Mouse (Mus musculus): Measurements from ENCODE around the gene Oxa1l. TPM values are rescaled to one million over a fixed set of nuclear protein-coding genes. Genes with fewer than 3 reads are reported as not detected.

Oxa1l gene
- polyA plus RNA-seq, 1 experiment = 98.1 TPM

DNA sequence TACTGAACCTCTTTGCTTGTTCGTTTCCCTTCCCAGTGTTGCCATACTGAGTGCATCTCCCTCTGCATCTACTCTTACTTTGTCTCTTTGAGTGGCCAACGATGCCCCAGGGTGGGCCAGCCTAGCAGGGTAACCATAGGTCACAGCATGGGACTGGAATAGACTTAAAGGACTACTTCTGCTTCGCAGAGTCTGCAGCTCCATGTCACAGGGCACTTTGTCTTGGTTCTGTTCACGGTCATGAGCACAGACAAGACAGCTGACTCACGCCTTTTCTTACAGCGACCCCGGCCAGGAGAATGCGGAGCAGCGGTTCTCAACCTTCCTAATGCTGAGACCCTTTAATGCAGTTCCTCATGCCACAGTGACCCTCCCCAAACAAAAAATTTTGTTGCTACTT, 22.0 kb downstream of the Oxa1l start:
- no peak for DNase-seq
- 83% methylated on average over 9 of the region's 9 CpGs for WGBS
- TF ChIP-seq POLR2A (IDR thresholded peaks at IDR 0.05; ENCODE audit: borderline replicate concordance, extremely low read depth, low read depth, low read length) (no peak), CTCF (IDR thresholded peaks at IDR 0.05; ENCODE audit: insufficient read depth, low read length) (no peak)
- Histone ChIP-seq H3K4me1 (ENCODE audit: control insufficient read depth, insufficient read depth, low read length) (no peaks in the 10 kb centered on the region; the same call in 1 of the 2 replicates), H3K4me3 (replicated peaks; ENCODE audit: extremely low read depth, low read depth, low read length) (no peak overlapping the region)

DNA sequence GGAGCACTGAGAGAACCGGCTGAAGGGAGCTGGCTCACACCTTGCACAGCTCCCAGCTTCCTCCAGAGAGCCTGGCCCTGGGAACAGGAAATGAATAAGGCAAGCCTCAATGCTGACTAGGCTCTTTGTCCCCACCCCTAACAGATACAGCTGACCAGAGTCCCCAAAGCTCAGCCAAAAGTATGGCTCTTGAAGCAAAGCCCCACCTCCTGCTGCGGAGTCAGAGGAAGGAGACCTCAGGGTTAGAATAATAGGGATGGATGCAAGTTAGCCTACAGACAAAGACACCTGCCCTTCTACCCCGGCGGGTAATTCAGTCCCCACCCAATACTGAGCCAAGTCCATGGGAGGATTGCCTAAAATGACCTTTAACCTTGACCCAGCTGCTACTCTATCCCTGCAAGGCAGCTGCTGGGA, 22.7 kb downstream of the Oxa1l start:
- H3K4me3 ChIP-seq (replicated peaks; ENCODE audit: extremely low read depth, low read depth, low read length) = no peak overlapping the region
- H3K4me1 ChIP-seq (ENCODE audit: control insufficient read depth, insufficient read depth, low read length) = no peaks in the 10 kb centered on the region; the same call in 1 of the 2 replicates
- TF ChIP-seq CTCF (IDR thresholded peaks at IDR 0.05; ENCODE audit: insufficient read depth, low read length) (no peak), POLR2A (IDR thresholded peaks at IDR 0.05; ENCODE audit: borderline replicate concordance, extremely low read depth, low read depth, low read length) (no peak)
- DNase-seq = no peak
- 39% methylated on average over 4 of the region's 4 CpGs for WGBS

DNA sequence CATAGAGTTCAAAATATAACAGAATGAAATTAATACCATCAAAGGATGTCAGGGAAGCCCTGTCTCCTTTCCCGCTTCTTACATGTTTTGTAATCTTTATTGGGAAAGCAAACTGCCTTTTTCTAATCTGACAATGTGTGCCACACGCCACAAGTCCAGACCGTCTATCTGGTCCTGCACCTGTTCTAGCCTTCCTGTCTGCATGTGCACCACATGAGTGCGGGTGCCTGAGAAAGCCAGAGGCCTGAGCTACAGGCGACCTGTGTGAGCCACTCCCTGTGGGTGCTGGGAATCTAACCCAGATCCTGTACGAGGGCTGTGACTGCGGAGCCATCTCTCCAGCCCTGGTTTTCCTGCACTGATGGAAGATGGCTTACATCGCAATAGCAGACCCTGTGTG, 23.8 kb downstream of the Oxa1l start:
- no peak for TF ChIP-seq CTCF (IDR thresholded peaks at IDR 0.05; ENCODE audit: insufficient read depth, low read length)
- no peak for TF ChIP-seq POLR2A (IDR thresholded peaks at IDR 0.05; ENCODE audit: borderline replicate concordance, extremely low read depth, low read depth, low read length)
- Histone ChIP-seq H3K4me1 (ENCODE audit: control insufficient read depth, insufficient read depth, low read length) (no peaks in the 10 kb centered on the region; the same call in 1 of the 2 replicates), H3K4me3 (replicated peaks; ENCODE audit: extremely low read depth, low read depth, low read length) (no peak overlapping the region)
- no peak for DNase-seq
- WGBS = 87% methylated on average over 8 of the region's 8 CpGs

DNA sequence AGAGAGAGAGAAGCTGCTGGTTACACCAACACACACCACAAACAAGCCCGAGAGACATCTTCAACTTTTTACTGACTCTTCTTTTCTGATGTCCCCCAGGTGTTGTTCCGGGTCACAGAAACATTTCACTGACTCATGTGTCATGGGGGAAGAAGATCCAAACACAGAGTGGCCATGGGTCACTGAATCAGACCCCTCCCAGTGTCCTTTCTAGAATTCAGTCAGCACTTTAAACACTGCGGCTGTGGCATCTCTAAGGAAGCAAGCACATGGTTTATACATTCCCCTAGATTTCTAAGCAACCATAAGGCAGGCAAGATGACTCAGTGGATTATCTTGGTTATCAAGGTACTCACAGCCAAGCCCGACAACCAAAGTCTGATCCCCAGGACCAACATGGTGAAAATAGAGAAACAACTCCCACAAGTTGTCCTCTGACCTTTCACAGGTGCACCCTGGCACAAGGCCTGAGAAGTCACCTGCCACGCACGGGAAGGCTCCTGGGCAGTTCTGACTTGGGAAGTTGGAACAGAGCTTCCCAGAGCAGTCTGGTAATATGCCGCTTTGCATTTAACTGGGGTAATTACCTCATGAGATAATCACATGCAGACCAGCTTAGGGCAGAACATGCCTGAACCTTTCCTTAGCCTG, 25.5 kb downstream of the Oxa1l start:
- Histone ChIP-seq H3K4me1 (ENCODE audit: control insufficient read depth, insufficient read depth, low read length) (no peaks in the 10 kb centered on the region; the same call in 1 of the 2 replicates), H3K4me3 (replicated peaks; ENCODE audit: extremely low read depth, low read depth, low read length) (no peak overlapping the region)
- WGBS = 88% methylated on average over 7 of the region's 7 CpGs
- DNase-seq = no peak
- TF ChIP-seq POLR2A (IDR thresholded peaks at IDR 0.05; ENCODE audit: borderline replicate concordance, extremely low read depth, low read depth, low read length) (no peak), CTCF (IDR thresholded peaks at IDR 0.05; ENCODE audit: insufficient read depth, low read length) (no peak)

DNA sequence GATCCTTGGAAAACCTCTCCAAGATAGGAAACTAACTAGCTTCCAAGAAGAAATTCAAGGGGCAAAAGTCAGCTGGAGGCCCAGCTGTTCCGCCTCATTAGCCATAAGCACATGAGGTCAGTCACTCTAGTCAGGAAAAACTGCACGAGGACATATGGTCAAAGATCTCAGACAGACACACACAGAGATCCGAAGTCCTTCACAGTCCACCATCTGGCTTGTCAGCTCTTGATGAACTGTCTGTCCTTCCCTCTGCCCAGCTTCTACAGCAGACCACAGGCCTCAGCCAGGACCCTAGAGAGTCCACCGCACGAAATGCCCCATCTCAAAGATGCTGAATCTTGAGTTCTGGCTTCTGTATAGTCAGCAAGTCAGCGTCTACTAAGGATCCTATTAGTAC, 26.9 kb downstream of the Oxa1l start:
- H3K4me3 ChIP-seq (replicated peaks; ENCODE audit: extremely low read depth, low read depth, low read length) = no peak overlapping the region
- no peaks in the 10 kb centered on the region; the same call in 1 of the 2 replicates for H3K4me1 ChIP-seq (ENCODE audit: control insufficient read depth, insufficient read depth, low read length)
- DNase-seq = no peak
- 81% methylated on average over 6 of the region's 6 CpGs for WGBS
- TF ChIP-seq CTCF (IDR thresholded peaks at IDR 0.05; ENCODE audit: insufficient read depth, low read length) (no peak), POLR2A (IDR thresholded peaks at IDR 0.05; ENCODE audit: borderline replicate concordance, extremely low read depth, low read depth, low read length) (no peak)

DNA sequence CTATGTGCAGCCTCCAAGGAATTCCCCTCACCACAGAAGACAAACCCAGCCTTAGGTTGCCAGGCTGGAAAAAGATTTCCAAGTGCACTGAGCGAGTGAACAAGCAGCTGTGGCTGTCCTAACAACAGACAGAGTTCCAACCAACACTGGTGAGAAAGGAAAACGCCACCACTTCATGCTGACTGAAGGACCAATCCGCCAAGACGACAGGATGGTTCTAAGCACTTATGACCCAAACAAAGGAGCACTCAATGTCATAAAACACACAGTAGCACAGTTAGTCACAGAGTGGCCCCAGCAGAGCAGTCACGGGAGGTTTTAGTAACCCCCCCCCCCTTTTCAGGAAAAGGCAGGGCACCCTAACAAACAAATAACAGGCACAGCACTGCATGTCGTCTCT, 30.2 kb downstream of the Oxa1l start:
- TF ChIP-seq CTCF (IDR thresholded peaks at IDR 0.05; ENCODE audit: insufficient read depth, low read length) (no peak), POLR2A (IDR thresholded peaks at IDR 0.05; ENCODE audit: borderline replicate concordance, extremely low read depth, low read depth, low read length) (no peak)
- 35% methylated on average over 6 of the region's 6 CpGs for WGBS
- no peak for DNase-seq
- Histone ChIP-seq H3K4me1 (ENCODE audit: control insufficient read depth, insufficient read depth, low read length) (no peaks in the 10 kb centered on the region; the same call in 1 of the 2 replicates), H3K4me3 (replicated peaks; ENCODE audit: extremely low read depth, low read depth, low read length) (no peak overlapping the region)

DNA sequence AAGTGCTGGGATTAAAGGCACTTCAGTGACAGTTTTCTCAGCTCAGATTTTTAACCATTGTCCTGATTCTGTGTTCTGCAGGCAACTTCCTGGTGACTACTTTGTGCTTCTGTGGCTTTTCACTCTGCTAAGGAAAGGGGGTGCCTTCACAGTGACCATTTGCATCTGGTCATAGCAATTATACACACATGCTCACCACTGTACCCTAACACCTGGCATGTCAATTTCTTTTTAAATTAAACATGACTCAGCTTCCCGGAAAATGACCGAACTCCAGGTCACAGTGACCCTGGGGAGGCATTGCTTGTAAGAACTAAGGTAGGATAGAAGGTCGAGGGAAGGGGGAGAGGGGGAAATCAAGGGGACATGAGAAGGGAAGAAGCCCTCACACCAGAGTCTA, 33.2 kb downstream of the Oxa1l start:
- no peak overlapping the region for H3K4me3 ChIP-seq (replicated peaks; ENCODE audit: extremely low read depth, low read depth, low read length)
- WGBS = 71% methylated on average over 3 of the region's 3 CpGs
- H3K4me1 ChIP-seq (ENCODE audit: control insufficient read depth, insufficient read depth, low read length) = no peaks in the 10 kb centered on the region; the same call in 1 of the 2 replicates
- TF ChIP-seq POLR2A (IDR thresholded peaks at IDR 0.05; ENCODE audit: borderline replicate concordance, extremely low read depth, low read depth, low read length) = no peak
- no peak for TF ChIP-seq CTCF (IDR thresholded peaks at IDR 0.05; ENCODE audit: insufficient read depth, low read length)
- no peak for DNase-seq

DNA sequence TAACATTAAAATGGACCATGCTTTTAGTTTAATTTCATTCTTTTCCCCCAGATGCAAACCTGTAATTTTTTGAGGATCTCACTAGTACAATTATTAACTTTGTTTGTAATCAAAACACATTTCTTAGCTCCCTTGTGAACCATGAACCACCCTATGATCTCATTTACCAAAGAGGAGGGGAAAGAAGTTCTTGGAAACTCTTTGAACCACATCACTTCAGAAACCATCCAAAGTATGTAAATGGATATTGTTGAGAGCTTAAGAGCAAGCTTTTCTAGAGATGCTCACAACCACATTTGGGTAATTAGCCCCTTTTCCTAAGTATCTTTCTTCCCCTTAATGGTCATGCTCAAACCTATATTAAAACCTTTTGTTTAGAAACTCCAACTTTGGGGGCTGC, 33.7 kb downstream of the Oxa1l start:
- DNase-seq = no peak
- Histone ChIP-seq H3K4me1 (ENCODE audit: control insufficient read depth, insufficient read depth, low read length) (no peaks in the 10 kb centered on the region; the same call in 1 of the 2 replicates), H3K4me3 (replicated peaks; ENCODE audit: extremely low read depth, low read depth, low read length) (no peak overlapping the region)
- TF ChIP-seq CTCF (IDR thresholded peaks at IDR 0.05; ENCODE audit: insufficient read depth, low read length) (no peak), POLR2A (IDR thresholded peaks at IDR 0.05; ENCODE audit: borderline replicate concordance, extremely low read depth, low read depth, low read length) (no peak)

DNA sequence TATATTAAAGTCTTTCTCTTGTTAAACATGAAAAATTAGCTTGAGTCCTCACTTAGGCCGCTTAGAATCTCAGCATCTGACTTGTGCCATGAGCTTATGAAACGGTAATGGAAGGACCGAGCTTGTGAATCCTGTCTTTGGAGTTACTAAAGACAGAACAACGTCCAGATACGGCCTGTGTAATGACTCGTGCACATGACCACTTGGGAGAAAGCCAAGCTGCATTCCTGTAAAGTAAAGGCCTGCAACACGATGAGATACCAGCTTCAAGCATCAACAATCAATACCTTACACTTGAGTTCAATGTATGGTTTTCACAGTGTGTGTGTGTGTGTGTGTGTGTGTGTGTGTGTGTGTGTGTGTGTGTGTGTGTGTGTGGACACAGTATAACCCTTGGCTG, 36.1 kb downstream of the Oxa1l start:
- WGBS = 52% methylated on average over 7 of the region's 7 CpGs
- DNase-seq = no peak
- Histone ChIP-seq H3K4me1 (ENCODE audit: control insufficient read depth, insufficient read depth, low read length) (no peaks in the 10 kb centered on the region; the same call in 1 of the 2 replicates), H3K4me3 (replicated peaks; ENCODE audit: extremely low read depth, low read depth, low read length) (no peak overlapping the region)
- TF ChIP-seq CTCF (IDR thresholded peaks at IDR 0.05; ENCODE audit: insufficient read depth, low read length) = no peak
- no peak for TF ChIP-seq POLR2A (IDR thresholded peaks at IDR 0.05; ENCODE audit: borderline replicate concordance, extremely low read depth, low read depth, low read length)

DNA sequence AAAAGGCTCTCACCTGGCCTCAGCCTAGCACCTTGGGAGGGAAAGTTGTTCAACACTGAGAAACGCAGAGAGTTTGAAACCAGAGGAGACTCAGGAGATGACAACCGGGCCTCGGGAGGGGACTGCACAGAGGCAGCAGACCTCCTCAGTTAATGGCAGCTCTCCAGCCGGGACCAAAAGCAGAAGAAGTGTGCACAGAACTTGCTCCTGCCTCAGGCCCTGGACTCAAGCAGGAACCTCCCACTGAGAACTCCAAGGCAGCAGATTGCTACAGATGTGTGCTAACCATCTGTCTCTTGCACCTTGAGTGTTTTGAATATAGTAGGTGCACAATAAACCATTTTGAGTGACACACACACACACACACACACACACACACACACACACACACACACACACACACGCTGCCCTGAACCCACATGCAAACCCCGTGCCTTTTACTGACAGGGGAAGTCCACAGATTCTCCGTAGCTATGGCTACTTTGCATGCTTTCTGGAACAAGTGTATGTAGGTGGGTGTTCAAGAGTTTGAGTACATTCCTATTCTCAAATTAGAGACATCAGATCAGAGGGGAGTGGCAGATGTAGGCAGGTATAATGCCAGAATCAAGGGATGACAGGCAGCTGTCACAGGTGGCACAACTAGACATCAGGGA, 37.4 kb downstream of the Oxa1l start:
- no peak overlapping the region for H3K4me3 ChIP-seq (replicated peaks; ENCODE audit: extremely low read depth, low read depth, low read length)
- DNase-seq = no peak
- 79% methylated on average over 7 of the region's 7 CpGs for WGBS
- H3K4me1 ChIP-seq (ENCODE audit: control insufficient read depth, insufficient read depth, low read length) = no peaks in the 10 kb centered on the region; the same call in 1 of the 2 replicates
- TF ChIP-seq CTCF (IDR thresholded peaks at IDR 0.05; ENCODE audit: insufficient read depth, low read length) (no peak), POLR2A (IDR thresholded peaks at IDR 0.05; ENCODE audit: borderline replicate concordance, extremely low read depth, low read depth, low read length) (no peak)
